Mouse (Mus musculus) lung, embryonic 14.5 days (tissue): ENCODE data around the gene Smarcal1. TPM values are rescaled to one million over a fixed set of nuclear protein-coding genes. Genes with fewer than 3 reads are reported as not detected.

Source experiments
- ATAC-seq: fragments of 200-750 bp; cut with Nextera tagmentation; 2 replicates; pipeline ENCODE4 v1.8.0; 2017; ENCODE audit warnings: mild to moderate bottlenecking, moderate TSS enrichment, moderate library complexity; ENCODE audit not compliant: insufficient read depth
- DNase-seq: peaks from one replicate; pipeline ENCODE4 v3.0.0-alpha.2; 2015
- H3K27ac ChIP-seq: fragments of 300-500 bp; sonication (generic); 2 replicates; pipeline ENCODE4 v1.5.1; 2014; ENCODE audit warnings: low read depth, mild to moderate bottlenecking, moderate library complexity
- H3K27me3 ChIP-seq: fragments of 300-500 bp; sonication (generic); 2 replicates; pipeline ENCODE4 v1.6.1; 2014; ENCODE audit warnings: low read length, control low read depth; ENCODE audit not compliant: insufficient read depth
- H3K36me3 ChIP-seq: fragments of 300-500 bp; sonication (generic); 2 replicates; pipeline ENCODE4 v1.6.1; 2014; ENCODE audit warnings: control low read depth; ENCODE audit not compliant: insufficient read depth
- H3K4me1 ChIP-seq: fragments of 300-500 bp; sonication (generic); 2 replicates; pipeline ENCODE4 v1.6.1; 2014; ENCODE audit warnings: antibody characterized with exemption, control low read depth; ENCODE audit not compliant: insufficient read depth
- H3K4me2 ChIP-seq: fragments of 300-500 bp; sonication (generic); 2 replicates; pipeline ENCODE4 v1.6.1; 2014; ENCODE audit warnings: mild to moderate bottlenecking
- H3K4me3 ChIP-seq: fragments of 300-500 bp; sonication (generic); 2 replicates; pipeline ENCODE4 v1.5.1; 2014; ENCODE audit warnings: low read depth, low read length
- H3K9ac ChIP-seq: fragments of 300-500 bp; sonication (generic); 2 replicates; pipeline ENCODE4 v1.6.1; 2014
- H3K9me3 ChIP-seq: fragments of 300-500 bp; sonication (generic); 2 replicates; pipeline ENCODE4 v1.6.1; 2016; ENCODE audit warnings: low read depth, low read length, control low read depth
- CTCF ChIP-seq: IDR thresholded peaks from 2 replicates; pipeline ENCODE4 v1.5.1; 2016; ENCODE audit warnings: antibody characterized with exemption, low read depth
- WGBS: fragments of 180-500 bp; shearing (Covaris S2); extraction: QIAGEN DNeasy Blood & Tissue Kit; methylation state at CpG from one replicate; pipeline ENCODE4 v1.1.7; 2014; 5-methylcytosine and 5-hydroxymethylcytosine counted together
- polyA plus RNA-seq: library from polyadenylated mRNA; unstranded; fragments of >200 nt; fragmentation: Nextera tagmentation; extraction: Ambion mirVana; gene quantifications from 2 replicates; pipeline ENCODE4 v1.2.1, GENCODE M21; 2014

Smarcal1 gene
- polyA plus RNA-seq, 1 experiment from 2014 or later: 26.7 TPM

GRCm38 (mm10) chr1:72575121-72575520 is 7.9 kb upstream of the Smarcal1 start:
- DNase-seq: peak; percentile 27
- Histone ChIP-seq H3K27me3 (0 out of 2 replicates have a peak, but pooled peaks cover 5% of the 10 kb centered on the region), H3K4me3 (no peak overlapping the region), H3K4me2 (no peak overlapping the region), H3K9ac (no peak overlapping the region), H3K9me3 (no peaks in the 10 kb centered on the region), H3K36me3 (no peaks in the 10 kb centered on the region), H3K27ac (no peak overlapping the region), H3K4me1 (no peaks in the 10 kb centered on the region)
- WGBS: 46% methylated on average over 4 of the region's 4 CpGs
- TF ChIP-seq CTCF: peak; percentile 47
- no peak for ATAC-seq

- peak overlapping the region; percentile 15; the same call in 1 of the 2 replicates for H3K4me2 ChIP-seq
- 9% methylated on average over 12 of the region's 12 CpGs for WGBS
- H3K36me3 ChIP-seq: no peaks in the 10 kb centered on the region
- H3K27ac ChIP-seq: no peak overlapping the region
- 0 out of 2 replicates have a peak, but pooled peaks cover 5% of the 10 kb centered on the region for H3K27me3 ChIP-seq
- H3K9ac ChIP-seq: no peak overlapping the region; the same call in 1 of the 2 replicates
- no peaks in the 10 kb centered on the region for H3K9me3 ChIP-seq
- H3K4me1 ChIP-seq: no peaks in the 10 kb centered on the region
- DNase-seq (no peak), ATAC-seq (no peak)
- TF ChIP-seq CTCF: no peak
- H3K4me3 ChIP-seq: no peak overlapping the region
Measured at GRCm38 (mm10) chr1:72577481-72577922, 5.5 kb upstream of the Smarcal1 start.

GRCm38 (mm10) chr1:72578351-72578750 is 4.7 kb upstream of the Smarcal1 start:
- no peak overlapping the region for H3K4me3 ChIP-seq

DNA sequence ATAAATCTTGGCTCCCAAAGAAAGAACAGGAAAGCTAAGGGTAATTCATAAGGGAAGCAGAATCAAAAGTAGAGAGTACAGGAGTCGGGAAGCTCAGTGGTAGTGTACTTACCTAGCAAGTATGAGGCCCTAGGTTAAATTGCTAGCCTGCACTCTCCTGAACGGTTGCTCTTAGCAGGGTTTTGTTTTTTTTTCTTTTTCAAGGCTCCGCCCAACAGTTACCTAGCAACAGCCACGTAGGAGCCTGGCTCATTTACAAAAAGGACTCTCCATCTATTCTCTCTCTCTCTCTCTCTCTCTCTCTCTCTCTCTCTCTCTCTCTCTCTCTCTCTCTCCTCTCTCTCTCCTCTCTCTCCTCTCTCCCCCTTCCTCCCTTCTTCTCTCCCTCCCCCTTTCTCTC is 4.2 kb upstream of the Smarcal1 start:
- DNase-seq: peak; percentile 52
- Histone ChIP-seq H3K4me2 (peak overlapping the region; percentile 29; the same call in 1 of the 2 replicates), H3K4me3 (no peak overlapping the region), H3K36me3 (no peaks in the 10 kb centered on the region), H3K27me3 (0 out of 2 replicates have a peak, but pooled peaks cover 5% of the 10 kb centered on the region), H3K9ac (no peak overlapping the region), H3K9me3 (no peaks in the 10 kb centered on the region), H3K27ac (no peak overlapping the region), H3K4me1 (no peaks in the 10 kb centered on the region)
- no peak for TF ChIP-seq CTCF
- ATAC-seq: no peak
- 23% methylated on average over 4 of the region's 4 CpGs for WGBS

More at GRCm38 (mm10) chr1:72578351-72578750, 4.7 kb upstream of the Smarcal1 start:
- DNase-seq (no peak), ATAC-seq (no peak)
- Histone ChIP-seq H3K27ac (no peak overlapping the region), H3K27me3 (0 out of 2 replicates have a peak, but pooled peaks cover 5% of the 10 kb centered on the region), H3K36me3 (no peaks in the 10 kb centered on the region), H3K4me1 (no peaks in the 10 kb centered on the region), H3K9me3 (no peaks in the 10 kb centered on the region), H3K9ac (no peak overlapping the region), H3K4me2 (peak overlapping the region; percentile 29; the same call in 1 of the 2 replicates)
- no peak for TF ChIP-seq CTCF
- 44% methylated on average over 15 of the region's 15 CpGs for WGBS

DNA sequence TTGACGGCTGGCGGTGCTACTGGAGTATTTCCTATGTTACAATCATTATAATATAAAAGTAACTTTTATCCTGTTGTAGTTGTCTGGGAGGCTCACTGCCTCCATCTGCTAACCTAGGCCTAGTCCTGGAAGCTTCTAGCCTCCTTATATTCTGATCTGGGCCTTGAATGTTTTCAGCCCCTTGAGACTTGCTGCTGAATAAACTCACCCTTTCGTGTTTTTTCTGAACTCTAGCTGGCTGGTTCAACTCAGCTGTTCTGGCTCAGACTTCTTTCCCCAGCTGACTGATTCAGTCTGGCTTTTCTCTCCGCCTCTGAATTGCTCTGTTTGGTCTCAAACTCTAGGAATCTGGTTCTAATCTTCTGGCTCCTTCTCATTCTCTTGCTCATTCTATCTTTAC is 855 bp downstream of the Smarcal1 start:
- no peak for TF ChIP-seq CTCF
- H3K9me3 ChIP-seq: no peaks in the 10 kb centered on the region
- H3K4me2 ChIP-seq: peak overlapping the region; percentile 77
- H3K9ac ChIP-seq: peak overlapping the region; percentile 71
- H3K27ac ChIP-seq: peak overlapping the region; percentile 77; the same call in 1 of the 2 replicates
- no peak for DNase-seq
- ATAC-seq: no peak
- peak overlapping the region; percentile 60 for H3K4me3 ChIP-seq
- peaks cover 32% of the 10 kb centered on the region for H3K36me3 ChIP-seq
- no peaks in the 10 kb centered on the region; the same call in 1 of the 2 replicates for H3K4me1 ChIP-seq
- H3K27me3 ChIP-seq: no peaks in the 10 kb centered on the region
- 64% methylated on average over 4 of the region's 4 CpGs for WGBS

DNA sequence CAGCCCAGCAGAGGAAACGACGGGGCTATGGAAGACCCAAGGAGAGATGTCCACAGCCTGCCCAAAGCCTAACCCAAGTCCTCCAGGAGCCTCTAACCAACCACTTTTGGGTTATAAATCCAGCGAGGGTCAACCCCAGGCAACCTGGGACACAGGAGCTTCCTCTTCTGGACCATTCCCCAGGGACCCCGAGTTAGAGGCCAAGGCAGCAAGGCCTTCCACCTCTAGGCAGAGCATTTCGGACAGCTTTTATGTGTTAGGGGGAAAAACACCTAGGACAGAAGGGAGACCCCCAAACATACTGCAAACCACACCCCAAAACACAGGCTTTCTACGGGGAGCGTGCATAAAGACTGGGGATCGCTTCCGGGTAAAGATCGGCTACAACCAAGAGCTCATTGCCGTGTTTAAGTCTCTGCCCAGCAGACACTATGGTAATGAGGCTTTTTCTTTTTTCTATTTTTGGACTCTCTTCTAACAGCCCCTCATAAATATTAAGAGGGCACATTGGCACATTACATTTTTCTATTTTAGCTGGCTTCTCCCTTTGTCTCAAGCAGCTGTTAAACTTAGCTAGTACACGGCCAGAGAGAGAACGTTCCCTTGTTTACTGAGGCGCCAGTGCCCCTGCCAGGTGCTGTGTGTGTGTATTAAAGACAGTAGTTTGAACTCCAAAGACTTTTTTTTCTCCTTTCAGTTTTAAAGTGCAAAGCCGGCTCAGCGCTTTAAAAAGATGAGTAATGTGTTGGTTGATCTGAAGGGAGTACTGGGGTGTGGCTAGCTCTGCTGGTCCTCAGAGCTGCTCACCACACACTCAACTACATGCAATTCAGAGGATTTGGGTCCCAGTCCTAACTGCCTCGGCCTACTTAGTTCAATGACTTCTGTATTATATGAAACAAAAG is 3.2 kb downstream of the Smarcal1 start:
- DNase-seq: no peak
- Histone ChIP-seq H3K27ac (no peak overlapping the region), H3K9ac (no peak overlapping the region), H3K4me1 (no peaks in the 10 kb centered on the region; the same call in 1 of the 2 replicates), H3K27me3 (no peaks in the 10 kb centered on the region), H3K4me2 (no peak overlapping the region), H3K9me3 (no peaks in the 10 kb centered on the region), H3K4me3 (no peak overlapping the region), H3K36me3 (peaks cover 48% of the 10 kb centered on the region)
- TF ChIP-seq CTCF: no peak
- no peak for ATAC-seq
- 91% methylated on average over 17 of the region's 17 CpGs for WGBS

DNA sequence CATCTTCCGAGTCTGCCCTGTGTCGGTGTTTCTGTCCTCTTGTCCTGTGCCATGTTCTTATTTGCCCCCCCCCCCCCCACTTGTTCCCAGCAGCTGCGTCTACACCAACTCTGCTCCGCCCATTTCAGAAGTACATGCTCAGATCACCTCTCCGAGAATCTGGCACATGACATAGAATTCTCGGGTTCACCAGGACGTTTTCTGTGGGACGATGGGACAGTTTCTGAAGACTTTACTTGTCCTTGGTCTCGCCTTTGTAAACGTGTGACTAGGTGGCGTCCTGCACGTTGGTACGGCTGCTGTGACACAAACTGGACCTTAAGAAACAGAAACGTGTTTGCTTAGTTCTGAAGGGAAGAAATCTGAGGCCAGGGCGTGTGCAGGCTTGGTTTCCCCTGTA is 4.5 kb downstream of the Smarcal1 start:
- Histone ChIP-seq H3K27ac (no peak overlapping the region), H3K36me3 (peaks cover 61% of the 10 kb centered on the region), H3K4me1 (no peaks in the 10 kb centered on the region; the same call in 1 of the 2 replicates), H3K27me3 (no peaks in the 10 kb centered on the region), H3K9me3 (no peaks in the 10 kb centered on the region), H3K4me3 (no peak overlapping the region), H3K4me2 (no peak overlapping the region), H3K9ac (no peak overlapping the region)
- ATAC-seq (no peak), DNase-seq (no peak)
- no peak for TF ChIP-seq CTCF
- 89% methylated on average over 15 of the region's 15 CpGs for WGBS
